Mouse (Mus musculus): ENCODE measurements around the gene Ercc6. TPM values are rescaled to one million over a fixed set of nuclear protein-coding genes. Genes with fewer than 3 reads are reported as not detected.

The Ercc6 gene
- polyA plus RNA-seq, 1 experiment: 2.0 TPM

DNA sequence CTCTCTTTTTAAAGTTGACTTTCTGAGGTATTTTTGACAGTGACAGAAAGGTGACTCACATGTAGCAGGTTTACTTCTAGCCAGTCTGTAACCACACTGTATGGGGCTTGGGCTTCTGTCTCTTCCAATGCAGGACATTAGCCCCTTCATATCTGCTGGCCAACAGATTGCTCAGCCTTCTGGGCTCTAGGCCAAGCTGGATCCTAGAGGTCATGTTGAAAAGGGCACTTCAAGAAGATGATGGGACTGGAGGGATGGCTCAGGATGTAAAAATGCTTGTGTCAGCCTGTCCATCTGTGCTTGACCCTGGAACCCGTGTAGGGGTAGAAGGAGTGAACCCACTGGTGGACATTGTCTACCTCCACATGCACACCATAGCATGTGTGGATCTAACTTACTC is 24.8 kb downstream of the Ercc6 start:
- WGBS: 87% methylated on average over 1 of the region's 1 CpGs

DNA sequence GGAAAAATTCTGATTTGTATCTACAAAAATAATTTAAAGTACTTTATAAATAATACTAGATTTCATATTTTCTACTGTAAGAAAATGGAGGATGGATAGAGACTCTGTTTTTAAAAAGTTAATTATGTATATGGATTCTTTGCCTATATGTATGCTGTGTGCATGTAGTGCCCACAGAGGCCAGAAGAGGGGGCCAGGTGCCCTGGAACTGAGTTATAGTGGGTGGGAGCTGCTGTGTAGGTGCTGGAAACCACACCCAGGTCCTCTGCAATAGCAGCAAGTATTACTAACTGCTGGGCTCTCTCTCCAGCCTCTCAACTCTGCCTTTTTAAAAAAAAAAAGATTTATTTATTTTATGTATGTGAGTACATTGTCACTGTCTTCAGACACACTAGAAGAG is 29.8 kb downstream of the Ercc6 start:
- Histone ChIP-seq H3K36me3 (ENCODE audit: control insufficient read depth, insufficient read depth, low read length) (peaks cover 26% of the 10 kb centered on the region), H3K27me3 (ENCODE audit: control insufficient read depth, insufficient read depth, low read length) (no peaks in the 10 kb centered on the region), H3K4me1 (ENCODE audit: control insufficient read depth, insufficient read depth, insufficient read length, low read length) (0 out of 2 replicates have a peak, but pooled peaks cover 2% of the 10 kb centered on the region), H3K27ac (ENCODE audit: insufficient read depth, low read depth, low read length) (no peak overlapping the region), H3K4me3 (ENCODE audit: low read depth, low read length) (no peak overlapping the region)
- no peak for TF ChIP-seq POLR2A (IDR thresholded peaks at IDR 0.05; ENCODE audit: low read depth, low read length)
- TF ChIP-seq CTCF (IDR thresholded peaks at IDR 0.05; ENCODE audit: extremely low read depth, insufficient read length, insufficient replicate concordance, low read depth, low read length): no peak

More for the DNA sequence above, 24.8 kb downstream of the Ercc6 start:
- no peak for TF ChIP-seq POLR2A (IDR thresholded peaks at IDR 0.05; ENCODE audit: low read depth, low read length)
- TF ChIP-seq CTCF (IDR thresholded peaks at IDR 0.05; ENCODE audit: extremely low read depth, insufficient read length, insufficient replicate concordance, low read depth, low read length): no peak
- Histone ChIP-seq H3K4me3 (ENCODE audit: low read depth, low read length) (no peak overlapping the region), H3K27me3 (ENCODE audit: control insufficient read depth, insufficient read depth, low read length) (no peaks in the 10 kb centered on the region), H3K36me3 (ENCODE audit: control insufficient read depth, insufficient read depth, low read length) (peaks cover 34% of the 10 kb centered on the region), H3K27ac (ENCODE audit: insufficient read depth, low read depth, low read length) (no peak overlapping the region), H3K4me1 (ENCODE audit: control insufficient read depth, insufficient read depth, insufficient read length, low read length) (no peaks in the 10 kb centered on the region)

DNA sequence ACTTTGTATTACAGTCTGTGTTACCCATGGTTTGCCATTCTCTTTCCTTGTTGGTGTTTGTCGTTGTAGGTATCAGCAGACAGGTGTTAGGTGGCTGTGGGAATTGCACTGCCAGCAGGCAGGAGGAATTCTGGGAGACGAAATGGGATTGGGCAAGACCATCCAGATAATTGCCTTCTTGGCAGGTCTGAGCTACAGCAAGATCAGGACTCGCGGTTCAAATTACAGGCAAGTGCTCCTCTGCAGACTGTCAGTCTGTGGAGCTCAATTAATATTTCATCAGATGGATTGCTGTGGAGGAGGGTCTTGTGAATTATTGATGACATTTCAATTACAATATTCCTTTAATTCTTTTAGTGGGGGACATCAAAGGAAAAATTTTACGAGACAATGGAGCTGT is 33.4 kb downstream of the Ercc6 start:
- TF ChIP-seq POLR2A (IDR thresholded peaks at IDR 0.05; ENCODE audit: low read depth, low read length) (no peak), CTCF (IDR thresholded peaks at IDR 0.05; ENCODE audit: extremely low read depth, insufficient read length, insufficient replicate concordance, low read depth, low read length) (no peak)
- no peak overlapping the region for H3K4me3 ChIP-seq (ENCODE audit: low read depth, low read length)
- H3K27me3 ChIP-seq (ENCODE audit: control insufficient read depth, insufficient read depth, low read length): no peaks in the 10 kb centered on the region
- peaks cover 27% of the 10 kb centered on the region for H3K36me3 ChIP-seq (ENCODE audit: control insufficient read depth, insufficient read depth, low read length)
- H3K27ac ChIP-seq (ENCODE audit: insufficient read depth, low read depth, low read length): no peak overlapping the region
- H3K4me1 ChIP-seq (ENCODE audit: control insufficient read depth, insufficient read depth, insufficient read length, low read length): 0 out of 2 replicates have a peak, but pooled peaks cover 2% of the 10 kb centered on the region
- 33% methylated on average over 5 of the region's 5 CpGs for WGBS

DNA sequence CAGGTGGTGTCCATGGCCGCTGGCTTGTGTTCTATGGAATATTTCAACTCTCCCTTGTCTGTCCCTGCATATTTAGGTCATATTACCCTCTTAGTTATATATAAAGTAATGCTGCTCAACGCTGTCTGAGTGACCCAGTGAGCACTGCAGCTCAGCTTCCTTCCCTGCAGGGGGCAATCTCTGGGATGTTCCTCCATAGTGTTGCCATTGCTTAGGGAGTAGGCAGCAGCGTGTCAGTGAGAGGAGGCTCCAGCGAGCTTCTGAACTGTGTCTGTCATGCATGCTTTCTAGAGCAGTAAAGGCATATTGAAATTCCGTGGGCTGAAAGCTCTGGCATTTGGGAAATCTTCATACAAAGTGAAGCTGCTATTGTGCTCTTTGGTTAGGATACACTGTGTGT is 38.5 kb downstream of the Ercc6 start:
- Histone ChIP-seq H3K27me3 (ENCODE audit: control insufficient read depth, insufficient read depth, low read length) (no peaks in the 10 kb centered on the region), H3K36me3 (ENCODE audit: control insufficient read depth, insufficient read depth, low read length) (peaks cover 27% of the 10 kb centered on the region), H3K4me3 (ENCODE audit: low read depth, low read length) (no peak overlapping the region), H3K4me1 (ENCODE audit: control insufficient read depth, insufficient read depth, insufficient read length, low read length) (no peaks in the 10 kb centered on the region), H3K27ac (ENCODE audit: insufficient read depth, low read depth, low read length) (no peak overlapping the region)
- WGBS: 87% methylated on average over 5 of the region's 5 CpGs
- TF ChIP-seq CTCF (IDR thresholded peaks at IDR 0.05; ENCODE audit: extremely low read depth, insufficient read length, insufficient replicate concordance, low read depth, low read length) (no peak), POLR2A (IDR thresholded peaks at IDR 0.05; ENCODE audit: low read depth, low read length) (no peak)

DNA sequence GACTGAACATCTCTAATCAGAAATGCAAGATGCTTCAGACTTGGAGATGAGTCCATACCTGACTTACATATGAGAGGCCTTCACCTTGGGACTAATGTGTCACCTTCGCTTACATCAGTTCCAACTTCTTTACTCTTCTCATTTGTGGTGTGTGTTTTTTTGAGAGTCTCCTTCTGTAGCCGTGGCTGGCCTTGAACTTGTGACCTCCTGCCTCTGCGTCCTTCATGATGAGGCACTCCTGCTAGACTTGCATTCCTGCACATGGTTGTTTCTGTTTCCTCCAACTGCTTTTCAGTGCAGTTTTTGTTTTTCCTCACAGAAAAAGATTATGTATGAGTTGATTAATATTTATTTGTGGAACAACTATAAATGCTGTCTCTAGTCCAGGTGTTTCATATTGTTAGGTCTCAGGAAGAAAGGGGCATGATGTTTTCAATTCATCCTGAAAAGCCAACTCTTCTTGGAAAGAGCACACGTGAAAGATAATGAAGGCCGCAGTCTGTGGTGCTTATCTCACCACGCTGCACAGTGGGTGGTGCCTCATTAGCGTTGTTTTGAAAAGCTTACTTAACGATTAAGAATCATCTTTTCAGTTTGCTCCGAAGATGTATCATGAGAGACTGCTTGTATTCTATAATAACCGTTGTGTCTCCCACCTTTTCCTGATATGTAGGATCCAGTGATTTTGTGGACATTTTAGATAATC is 40.0 kb downstream of the Ercc6 start:
- Histone ChIP-seq H3K36me3 (ENCODE audit: control insufficient read depth, insufficient read depth, low read length) (peaks cover 29% of the 10 kb centered on the region), H3K27ac (ENCODE audit: insufficient read depth, low read depth, low read length) (no peak overlapping the region), H3K27me3 (ENCODE audit: control insufficient read depth, insufficient read depth, low read length) (no peaks in the 10 kb centered on the region), H3K4me3 (ENCODE audit: low read depth, low read length) (no peak overlapping the region), H3K4me1 (ENCODE audit: control insufficient read depth, insufficient read depth, insufficient read length, low read length) (no peaks in the 10 kb centered on the region)
- TF ChIP-seq CTCF (IDR thresholded peaks at IDR 0.05; ENCODE audit: extremely low read depth, insufficient read length, insufficient replicate concordance, low read depth, low read length) (no peak), POLR2A (IDR thresholded peaks at IDR 0.05; ENCODE audit: low read depth, low read length) (no peak)
- WGBS: 81% methylated on average over 10 of the region's 10 CpGs

DNA sequence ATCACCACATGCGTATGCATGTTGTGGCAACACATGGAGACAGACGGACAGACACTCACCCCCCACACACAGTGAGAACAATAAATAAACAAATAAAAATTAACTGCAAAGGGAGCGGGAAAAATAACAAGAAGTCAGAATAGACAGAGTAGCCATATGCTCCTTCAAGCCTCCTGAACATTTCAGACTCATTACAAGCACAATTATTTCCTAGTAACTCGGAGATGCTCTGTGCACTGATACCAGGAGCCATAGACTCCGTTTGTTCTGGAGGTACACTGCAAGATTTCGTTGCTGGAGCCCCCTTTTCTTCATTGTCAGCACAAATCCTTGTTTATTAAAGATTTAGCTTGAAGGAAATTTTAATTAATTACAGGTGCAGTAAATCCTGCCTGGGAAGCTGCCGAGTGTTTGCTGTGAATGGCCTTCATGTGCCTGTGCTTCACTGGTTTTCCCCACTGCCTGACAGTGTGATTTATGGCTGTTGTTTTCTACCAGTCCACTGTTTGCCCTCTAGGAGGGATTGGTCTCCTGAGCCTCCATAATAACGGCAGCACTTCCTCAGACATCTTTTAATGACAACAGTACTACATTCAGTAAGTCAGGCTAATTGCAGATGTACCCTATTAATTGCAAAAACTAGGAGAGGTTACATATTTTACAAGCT is 41.7 kb downstream of the Ercc6 start:
- Histone ChIP-seq H3K36me3 (ENCODE audit: control insufficient read depth, insufficient read depth, low read length) (peaks cover 25% of the 10 kb centered on the region), H3K4me3 (ENCODE audit: low read depth, low read length) (no peak overlapping the region), H3K4me1 (ENCODE audit: control insufficient read depth, insufficient read depth, insufficient read length, low read length) (peaks cover under 1% of the 10 kb centered on the region; the same call in 1 of the 2 replicates), H3K27ac (ENCODE audit: insufficient read depth, low read depth, low read length) (no peak overlapping the region), H3K27me3 (ENCODE audit: control insufficient read depth, insufficient read depth, low read length) (no peaks in the 10 kb centered on the region)
- no peak for TF ChIP-seq CTCF (IDR thresholded peaks at IDR 0.05; ENCODE audit: extremely low read depth, insufficient read length, insufficient replicate concordance, low read depth, low read length)
- no peak for TF ChIP-seq POLR2A (IDR thresholded peaks at IDR 0.05; ENCODE audit: low read depth, low read length)
- 58% methylated on average over 8 of the region's 8 CpGs for WGBS

DNA sequence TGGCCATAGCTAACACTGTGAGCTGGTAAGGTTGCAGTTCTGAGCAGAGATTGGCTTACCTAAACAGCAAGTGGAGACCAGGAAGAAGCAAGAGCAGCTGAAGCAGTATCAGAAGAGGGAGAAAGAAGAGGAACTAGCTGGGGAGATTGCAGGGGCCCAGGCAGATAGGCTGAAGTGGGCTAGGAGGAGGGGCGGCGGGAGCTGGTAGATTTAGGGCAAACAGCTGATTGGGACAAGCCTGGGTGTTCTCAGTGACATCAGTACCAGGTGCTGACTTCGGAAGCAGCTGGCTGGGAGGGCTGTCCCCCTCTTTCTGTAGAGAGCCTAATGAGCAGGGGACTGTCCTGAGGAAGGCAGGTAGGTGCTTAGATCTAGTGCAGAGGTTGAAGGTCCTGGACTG is 48.1 kb downstream of the Ercc6 start:
- Histone ChIP-seq H3K27ac (ENCODE audit: insufficient read depth, low read depth, low read length) (0 out of 2 replicates have a peak overlapping the region, but pooled peaks have one; percentile 2), H3K36me3 (ENCODE audit: control insufficient read depth, insufficient read depth, low read length) (peaks cover 32% of the 10 kb centered on the region), H3K4me3 (ENCODE audit: low read depth, low read length) (no peak overlapping the region), H3K27me3 (ENCODE audit: control insufficient read depth, insufficient read depth, low read length) (no peaks in the 10 kb centered on the region), H3K4me1 (ENCODE audit: control insufficient read depth, insufficient read depth, insufficient read length, low read length) (peaks cover 8% of the 10 kb centered on the region)
- TF ChIP-seq CTCF (IDR thresholded peaks at IDR 0.05; ENCODE audit: extremely low read depth, insufficient read length, insufficient replicate concordance, low read depth, low read length): no peak
- TF ChIP-seq POLR2A (IDR thresholded peaks at IDR 0.05; ENCODE audit: low read depth, low read length): no peak
- WGBS: 64% methylated on average over 3 of the region's 3 CpGs
